Mouse (Mus musculus) myocyte (in vitro differentiated cells): ENCODE data around the gene 4930407I10Rik. TPM values are rescaled to one million over a fixed set of nuclear protein-coding genes. Genes with fewer than 3 reads are reported as not detected.

Experiments
- H3K27me3 ChIP-seq: one replicate; pipeline ENCODE4 v1.6.1; 2011; ENCODE audit not compliant: control insufficient read depth, insufficient read depth, insufficient read length
- H3K36me3 ChIP-seq: one replicate; pipeline ENCODE4 v1.6.1; 2011; ENCODE audit not compliant: control insufficient read depth, insufficient read depth
- H3K4me2 ChIP-seq: one replicate; pipeline ENCODE4 v1.6.1; 2011; ENCODE audit warnings: low read depth, control low read depth
- H3K4me3 ChIP-seq: one replicate; pipeline ENCODE4 v1.5.1; 2011; ENCODE audit warnings: mild to moderate bottlenecking, control low read depth, moderate library complexity
- H3K79me2 ChIP-seq: one replicate; pipeline ENCODE4 v1.6.1; 2011; ENCODE audit not compliant: control insufficient read depth, insufficient read depth
- H3ac ChIP-seq: one replicate; pipeline ENCODE4 v1.6.1; 2011; ENCODE audit not compliant: control insufficient read depth, insufficient read length
- CEBPB ChIP-seq: IDR thresholded peaks from 2 replicates; pipeline ENCODE4 v1.6.1; 2011; ENCODE audit warnings: mild to moderate bottlenecking, moderate library complexity; ENCODE audit not compliant: poor library complexity, insufficient read depth, severe bottlenecking
- E2F4 ChIP-seq: IDR thresholded peaks from one replicate; pipeline ENCODE4 v1.6.1; 2011; ENCODE audit warnings: mild to moderate bottlenecking, control low read depth, moderate library complexity; ENCODE audit not compliant: insufficient read depth
- MAX ChIP-seq: IDR thresholded peaks from one replicate; pipeline ENCODE4 v1.6.1; 2011; ENCODE audit warnings: low read depth, mild to moderate bottlenecking, control low read depth
- MYOD1 ChIP-seq, 3 experiments: IDR thresholded peaks; one replicate each; pipeline ENCODE4 v1.6.1; 2011; ENCODE audit warnings: control low read depth in 2 of 3, low read depth in 2 of 3, mild to moderate bottlenecking in 2 of 3, moderate library complexity in 1 of 3; ENCODE audit not compliant: insufficient read length in 2 of 3, control insufficient read depth in 1 of 3
- MYOG ChIP-seq, 3 experiments: IDR thresholded peaks; one replicate each; pipeline ENCODE4 v1.6.1; 2011; ENCODE audit warnings: control low read depth in 2 of 3, low read depth in 2 of 3, mild to moderate bottlenecking in 2 of 3; ENCODE audit not compliant: insufficient read length in 2 of 3, control insufficient read depth in 1 of 3, insufficient read depth in 1 of 3
- POLR2A ChIP-seq: IDR thresholded peaks from one replicate; pipeline ENCODE4 v1.6.1; 2011; ENCODE audit warnings: low read depth, mild to moderate bottlenecking, control low read depth, moderate library complexity; ENCODE audit not compliant: insufficient read length
- POLR2AphosphoS2 ChIP-seq: IDR thresholded peaks from one replicate; pipeline ENCODE4 v1.6.1; 2011; ENCODE audit warnings: low read depth, control low read depth; ENCODE audit not compliant: insufficient read length
- REST ChIP-seq: IDR thresholded peaks from one replicate; pipeline ENCODE4 v1.6.1; 2011; ENCODE audit warnings: mild to moderate bottlenecking, control low read depth, moderate library complexity; ENCODE audit not compliant: insufficient read depth, insufficient read length
- SRF ChIP-seq: IDR thresholded peaks from one replicate; pipeline ENCODE4 v1.6.1; 2011; ENCODE audit warnings: low read depth; ENCODE audit not compliant: control insufficient read depth, insufficient read length
- TCF12 ChIP-seq: IDR thresholded peaks from one replicate; pipeline ENCODE4 v1.6.1; 2011; ENCODE audit warnings: mild to moderate bottlenecking, control low read depth; ENCODE audit not compliant: poor library complexity, insufficient read depth, severe bottlenecking
- TCF3 ChIP-seq: IDR thresholded peaks from one replicate; pipeline ENCODE4 v1.6.1; 2011; ENCODE audit warnings: low read depth, control low read depth; ENCODE audit not compliant: insufficient read length
- USF1 ChIP-seq: IDR thresholded peaks from one replicate; pipeline ENCODE4 v1.6.1; 2011; ENCODE audit warnings: low read depth, mild to moderate bottlenecking, control low read depth, moderate library complexity
- polyA plus RNA-seq: library from polyadenylated mRNA; unstranded; fragments of >200 nt; fragmentation: generic; extraction: Trizol; gene quantifications from one replicate; pipeline ENCODE4 v1.2.1, GENCODE M21; 2012; ENCODE audit warnings: missing spikeins

4930407I10Rik gene
- polyA plus RNA-seq, 1 experiment = not detected

GRCm38 (mm10) chr15:82091061-82091460, 32.1 kb downstream of the 4930407I10Rik start:
- H3K4me3 ChIP-seq = no peak overlapping the region

DNA sequence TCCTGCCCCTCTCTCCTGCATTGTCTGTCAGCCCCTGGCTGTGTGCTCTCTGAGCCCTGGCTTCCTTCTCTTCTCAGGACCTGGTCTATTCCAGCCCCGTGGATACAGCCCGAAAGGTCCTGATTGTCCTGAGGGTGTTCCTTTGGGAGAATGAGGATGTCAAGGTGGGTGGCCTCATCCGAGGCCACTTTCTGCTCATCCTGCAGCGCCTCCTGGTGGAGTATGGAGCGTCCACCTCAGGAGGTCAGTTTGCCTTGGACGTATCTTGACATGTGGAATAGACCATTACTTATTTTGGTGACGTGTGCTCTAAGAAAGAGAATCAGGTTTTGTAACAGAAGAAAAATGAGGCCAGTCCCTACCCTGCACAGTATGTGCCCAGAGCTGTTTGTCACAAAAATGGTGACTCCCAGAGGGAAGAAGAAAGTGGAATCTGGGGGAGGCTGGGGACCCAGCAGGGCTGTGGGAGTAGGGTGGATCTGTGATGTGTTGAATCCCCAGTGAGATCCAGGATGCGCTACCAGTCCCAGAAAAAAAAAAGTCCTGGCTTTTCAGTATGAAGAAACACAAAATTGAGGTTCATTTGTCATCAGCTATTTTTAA, 48.1 kb downstream of the 4930407I10Rik start:
- Histone ChIP-seq H3ac (no peak overlapping the region), H3K4me3 (no peak overlapping the region), H3K36me3 (no peaks in the 10 kb centered on the region), H3K4me2 (no peak overlapping the region), H3K79me2 (no peaks in the 10 kb centered on the region), H3K27me3 (peaks cover 70% of the 10 kb centered on the region)
- TF ChIP-seq USF1 (no peak), TCF3 (no peak), MYOD1 (IDR thresholded peaks at IDR 0.05; ENCODE audit: control insufficient read depth in 1 of 3, insufficient read length in 2 of 3, low read depth in 2 of 3) (no peak), POLR2AphosphoS2 (no peak), CEBPB (no peak), POLR2A (no peak), MYOG (IDR thresholded peaks at IDR 0.05; ENCODE audit: control insufficient read depth in 1 of 3, insufficient read depth in 1 of 3, insufficient read length in 2 of 3, low read depth in 2 of 3) (no peak), E2F4 (no peak), MAX (no peak), TCF12 (no peak), SRF (no peak), REST (no peak)

More at GRCm38 (mm10) chr15:82091061-82091460, 32.1 kb downstream of the 4930407I10Rik start:
- Histone ChIP-seq H3K79me2 (no peaks in the 10 kb centered on the region), H3ac (no peak overlapping the region), H3K4me2 (no peak overlapping the region), H3K27me3 (peaks cover 65% of the 10 kb centered on the region), H3K36me3 (no peaks in the 10 kb centered on the region)
- no peak for TF ChIP-seq MYOG (IDR thresholded peaks at IDR 0.05; ENCODE audit: control insufficient read depth in 1 of 3, insufficient read depth in 1 of 3, insufficient read length in 2 of 3, low read depth in 2 of 3)
- TF ChIP-seq CEBPB = no peak
- TF ChIP-seq POLR2AphosphoS2 = no peak
- no peak for TF ChIP-seq TCF12
- no peak for TF ChIP-seq E2F4

Other genes starting within 250 kb of the 4930407I10Rik start
- gene Tob2, start 200.4 kb upstream of the 4930407I10Rik start, polyA plus RNA-seq = 37.9 TPM
- 95.3 TPM for gene Phf5a, start 187.2 kb upstream of the 4930407I10Rik start, polyA plus RNA-seq
- 666 TPM for gene Aco2, start 186.8 kb upstream of the 4930407I10Rik start, polyA plus RNA-seq
- gene Polr3h, start 132.9 kb upstream of the 4930407I10Rik start, polyA plus RNA-seq = 247 TPM
- 38.3 TPM for gene Csdc2, start 122.4 kb upstream of the 4930407I10Rik start, polyA plus RNA-seq
- gene Pmm1, start 98.2 kb upstream of the 4930407I10Rik start, polyA plus RNA-seq = 104 TPM
- not detected for gene 1700029P11Rik, start 78.6 kb upstream of the 4930407I10Rik start, polyA plus RNA-seq
- 46.3 TPM for gene Xrcc6, start 71.3 kb upstream of the 4930407I10Rik start, polyA plus RNA-seq
- gene Desi1, start 25.3 kb upstream of the 4930407I10Rik start, polyA plus RNA-seq = 47.6 TPM
- 129 TPM for gene Snu13, start 11.6 kb upstream of the 4930407I10Rik start, polyA plus RNA-seq
- 0.01 TPM for gene Mei1, start 10.8 kb downstream of the 4930407I10Rik start, polyA plus RNA-seq
- 82.1 TPM for gene Ccdc134, start 68.8 kb downstream of the 4930407I10Rik start, polyA plus RNA-seq
- 285 TPM for gene Srebf2, start 88.0 kb downstream of the 4930407I10Rik start, polyA plus RNA-seq
- gene Shisa8, start 153.7 kb downstream of the 4930407I10Rik start, polyA plus RNA-seq = 0.13 TPM
- 0.14 TPM for gene Tnfrsf13c, start 165.2 kb downstream of the 4930407I10Rik start, polyA plus RNA-seq
- 28.1 TPM for gene Cenpm, start 185.6 kb downstream of the 4930407I10Rik start, polyA plus RNA-seq
- not detected for gene 1500009C09Rik, start 193.2 kb downstream of the 4930407I10Rik start, polyA plus RNA-seq
- gene Sept3, start 215.7 kb downstream of the 4930407I10Rik start, polyA plus RNA-seq = 0.01 TPM
- gene Wbp2nl, start 239.8 kb downstream of the 4930407I10Rik start, polyA plus RNA-seq = not detected